9 mouse cellular contexts compared by ENCODE assay signal in the genomic region with DNA sequence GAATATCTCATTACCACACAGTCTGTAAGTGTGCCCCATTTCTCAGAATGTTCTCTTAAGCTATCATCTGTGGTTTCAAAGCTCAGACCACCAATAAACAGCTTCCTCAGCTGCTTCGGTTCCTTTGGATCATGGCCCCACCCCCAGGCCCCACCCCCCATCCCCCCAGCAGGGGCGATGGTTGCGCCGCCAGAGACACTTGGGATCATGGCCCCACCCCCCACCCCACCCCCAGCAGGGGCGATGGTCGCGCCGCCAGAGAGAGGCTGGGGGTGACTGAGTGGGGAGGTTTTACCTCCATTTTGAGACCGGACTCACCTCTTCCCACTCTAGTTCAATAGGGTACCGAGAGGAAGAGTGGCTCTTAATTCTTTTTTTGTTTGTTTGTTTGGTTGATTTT. TPM values are rescaled to one million over a fixed set of nuclear protein-coding genes. Genes with fewer than 3 reads are reported as not detected.
DNase-seq lines count a peak whose midpoint lies in the region; ATAC-seq and TF ChIP-seq lines count a peak whose summit lies in the region.
"Had no signal": no experiment of that assay in that cellular context is flagged by ENCODE, and none has a peak within 500 bp of the region (broad histone marks: within the 10 kb centered on the region; RNA-seq: fewer than 3 reads in every experiment).

No protein-coding gene starts in this region.

- ATAC-seq in lung, embryonic 14.5 days (ENCODE audit: insufficient read depth): no peak
- ATAC-seq in forebrain, embryonic 12.5 days (ENCODE audit: low FRiP score): no peak
- no peak for ATAC-seq in limb, embryonic 12.5 days (ENCODE audit: insufficient number of reproducible peaks, insufficient read depth, low FRiP score, low TSS enrichment, low read depth)
- ATAC-seq in neural tube, embryonic 14.5 days (ENCODE audit: low read depth): no peak
- ATAC-seq: Patski had no signal

- H3K4me2 ChIP-seq in lung, embryonic 14.5 days: peak overlapping the region; percentile 54
- peak overlapping the region; percentile 42 for H3K4me2 ChIP-seq in forebrain, embryonic 12.5 days
- peak overlapping the region; percentile 52 for H3K4me2 ChIP-seq in limb, embryonic 12.5 days
- H3K4me2 ChIP-seq in neural tube, embryonic 14.5 days (ENCODE audit: low read depth, low read length): 0 out of 2 replicates have a peak overlapping the region, but pooled peaks have one; percentile 26

- peaks cover 6% of the 10 kb centered on the region for H3K4me1 ChIP-seq in lung, embryonic 14.5 days (ENCODE audit: insufficient read depth)
- H3K4me1 ChIP-seq in forebrain, embryonic 12.5 days: peaks cover 24% of the 10 kb centered on the region
- H3K4me1 ChIP-seq in limb, embryonic 12.5 days (replicated peaks): peaks cover 15% of the 10 kb centered on the region
- peaks cover 10% of the 10 kb centered on the region for H3K4me1 ChIP-seq in neural tube, embryonic 14.5 days (ENCODE audit: control insufficient read depth, insufficient read depth, low read length)

- H3K36me3 ChIP-seq in lung, embryonic 14.5 days (ENCODE audit: insufficient read depth): no peaks in the 10 kb centered on the region
- no peaks in the 10 kb centered on the region for H3K36me3 ChIP-seq in forebrain, embryonic 12.5 days (replicated peaks)
- 0 out of 2 replicates have a peak, but pooled peaks cover 3% of the 10 kb centered on the region for H3K36me3 ChIP-seq in limb, embryonic 12.5 days
- no peaks in the 10 kb centered on the region for H3K36me3 ChIP-seq in neural tube, embryonic 14.5 days (ENCODE audit: control insufficient read depth, insufficient read depth, low read length)

- H3K27ac ChIP-seq in lung, embryonic 14.5 days (ENCODE audit: low read depth): no peak overlapping the region
- H3K27ac ChIP-seq in forebrain, embryonic 12.5 days: no peak overlapping the region
- H3K27ac ChIP-seq in limb, embryonic 12.5 days: no peak overlapping the region
- no peak overlapping the region for H3K27ac ChIP-seq in neural tube, embryonic 14.5 days (ENCODE audit: low read depth, low read length)

- H3K4me3 ChIP-seq in lung, embryonic 14.5 days (ENCODE audit: low read depth, low read length): no peak overlapping the region
- no peak overlapping the region for H3K4me3 ChIP-seq in forebrain, embryonic 12.5 days (replicated peaks)
- peak overlapping the region; percentile 21; the same call in 1 of the 2 replicates for H3K4me3 ChIP-seq in limb, embryonic 12.5 days (replicated peaks)
- no peak overlapping the region for H3K4me3 ChIP-seq in neural tube, embryonic 14.5 days (ENCODE audit: low read depth, low read length)

- H3K27me3 ChIP-seq in lung, embryonic 14.5 days (ENCODE audit: insufficient read depth, low read length): no peaks in the 10 kb centered on the region
- H3K27me3 ChIP-seq in forebrain, embryonic 12.5 days: no peaks in the 10 kb centered on the region
- H3K27me3 ChIP-seq in limb, embryonic 12.5 days: no peaks in the 10 kb centered on the region
- H3K27me3 ChIP-seq in neural tube, embryonic 14.5 days (ENCODE audit: control insufficient read depth, insufficient read depth, low read length): no peaks in the 10 kb centered on the region
- H3K27me3 ChIP-seq: Patski had no signal

- 4% methylated on average over 10 of the region's 10 CpGs for WGBS in lung, embryonic 14.5 days
- WGBS in forebrain, embryonic 12.5 days: 4% methylated on average over 10 of the region's 10 CpGs
- WGBS in limb, embryonic 12.5 days: 8% methylated on average over 10 of the region's 10 CpGs
- 10% methylated on average over 9 of the region's 10 CpGs for WGBS in neural tube, embryonic 14.5 days

- no peak for TF ChIP-seq CTCF in lung, embryonic 14.5 days (IDR thresholded peaks at IDR 0.05; ENCODE audit: low read depth)

- no peak overlapping the region; the same call in 1 of the 2 replicates for H3K9ac ChIP-seq in lung, embryonic 14.5 days
- no peak overlapping the region for H3K9ac ChIP-seq in forebrain, embryonic 12.5 days
- H3K9ac ChIP-seq in limb, embryonic 12.5 days (replicated peaks): 0 out of 2 replicates have a peak overlapping the region, but pooled peaks have one; percentile 34
- H3K9ac ChIP-seq in neural tube, embryonic 14.5 days (replicated peaks; ENCODE audit: low read depth, low read length): no peak overlapping the region

- no peaks in the 10 kb centered on the region for H3K9me3 ChIP-seq in lung, embryonic 14.5 days (ENCODE audit: low read depth, low read length)
- no peaks in the 10 kb centered on the region for H3K9me3 ChIP-seq in forebrain, embryonic 12.5 days
- H3K9me3 ChIP-seq in limb, embryonic 12.5 days: no peaks in the 10 kb centered on the region
- no peaks in the 10 kb centered on the region for H3K9me3 ChIP-seq in neural tube, embryonic 14.5 days (ENCODE audit: control insufficient read depth, low read length)

- DNase-seq in lung, embryonic 14.5 days: no peak
- no peak for DNase-seq in lung, adult 18-20 months
- no peak for DNase-seq in right cerebral cortex, postnatal 25 days
- no peak for DNase-seq in adrenal gland, adult 8-10 months
- DNase-seq: kidney, postnatal 14 days had no signal

RNA-seq across cellular contexts. Expression of gene Tbc1d9b, which starts 3.4 kb away (rescaled TPM):
- polyA plus RNA-seq in lung, embryonic 14.5 days (2014; fragmentation: Nextera tagmentation; extraction: Ambion mirVana): 45.3 and 46.2 TPM in 2 replicates
- 38.3 and 39.2 TPM in 2 replicates for polyA plus RNA-seq in forebrain, embryonic 12.5 days (2016; fragmentation: Nextera tagmentation; extraction: Ambion mirVana)
- 45.6 and 48.6 TPM in 2 replicates for polyA plus RNA-seq in limb, embryonic 12.5 days (2016; fragmentation: Nextera tagmentation; extraction: Ambion mirVana)
- polyA plus RNA-seq in neural tube, embryonic 14.5 days (2014; fragmentation: Nextera tagmentation; extraction: Ambion mirVana): 30.3 and 42.5 TPM in 2 replicates
- total RNA-seq in adrenal gland, adult 8-10 months (2022): 100 to 1,000 TPM; 154 to 260 (median 207) TPM

RNA-seq across cellular contexts. Expression of gene Mrnip, which starts 46.5 kb away (rescaled TPM):
- polyA plus RNA-seq in lung, embryonic 14.5 days (2014; fragmentation: Nextera tagmentation; extraction: Ambion mirVana): 18.4 and 20.3 TPM in 2 replicates
- 22.2 and 24.9 TPM in 2 replicates for polyA plus RNA-seq in forebrain, embryonic 12.5 days (2016; fragmentation: Nextera tagmentation; extraction: Ambion mirVana)
- 22.8 and 23.8 TPM in 2 replicates for polyA plus RNA-seq in limb, embryonic 12.5 days (2016; fragmentation: Nextera tagmentation; extraction: Ambion mirVana)
- 38.1 and 48.3 TPM in 2 replicates for polyA plus RNA-seq in neural tube, embryonic 14.5 days (2014; fragmentation: Nextera tagmentation; extraction: Ambion mirVana)
- 10 to 100 TPM in 3 of 4 experiments, 1 to 10 TPM in 1; 9.1 to 17.0 (median 14.6) TPM for total RNA-seq in adrenal gland, adult 8-10 months (2022)
